Mouse (Mus musculus) myocyte (in vitro differentiated cells): ENCODE measurements at regions not wholly inside any gene's neighbourhood (a gene's known extent, or its start where the extent isn't known, plus 50 kb on each side); places are given as distances from the start of the nearest gene placed in this dataset.

Experiments
- MYOD1 ChIP-seq, 3 experiments: IDR thresholded peaks; one replicate each; pipeline ENCODE4 v1.6.1; 2011; ENCODE audit warnings: control low read depth in 2 of 3, low read depth in 2 of 3, mild to moderate bottlenecking in 2 of 3, moderate library complexity in 1 of 3; ENCODE audit not compliant: insufficient read length in 2 of 3, control insufficient read depth in 1 of 3
- POLR2A ChIP-seq: IDR thresholded peaks from one replicate; pipeline ENCODE4 v1.6.1; 2011; ENCODE audit warnings: low read depth, mild to moderate bottlenecking, control low read depth, moderate library complexity; ENCODE audit not compliant: insufficient read length
- USF1 ChIP-seq: IDR thresholded peaks from one replicate; pipeline ENCODE4 v1.6.1; 2011; ENCODE audit warnings: low read depth, mild to moderate bottlenecking, control low read depth, moderate library complexity

- TF ChIP-seq POLR2A (no peak), USF1 (no peak), MYOD1 (IDR thresholded peaks at IDR 0.05; ENCODE audit: control insufficient read depth in 1 of 3, insufficient read length in 2 of 3, low read depth in 2 of 3) (no peak)
These were observed 452.9 kb downstream of the Isl1 start for GRCm38 (mm10) chr13:115856632-115857031.
